Mouse (Mus musculus): ENCODE measurements around the gene Dda1. TPM values are rescaled to one million over a fixed set of nuclear protein-coding genes. Genes with fewer than 3 reads are reported as not detected.

Dda1 gene
- polyA plus RNA-seq, 1 experiment, result 206 TPM

DNA sequence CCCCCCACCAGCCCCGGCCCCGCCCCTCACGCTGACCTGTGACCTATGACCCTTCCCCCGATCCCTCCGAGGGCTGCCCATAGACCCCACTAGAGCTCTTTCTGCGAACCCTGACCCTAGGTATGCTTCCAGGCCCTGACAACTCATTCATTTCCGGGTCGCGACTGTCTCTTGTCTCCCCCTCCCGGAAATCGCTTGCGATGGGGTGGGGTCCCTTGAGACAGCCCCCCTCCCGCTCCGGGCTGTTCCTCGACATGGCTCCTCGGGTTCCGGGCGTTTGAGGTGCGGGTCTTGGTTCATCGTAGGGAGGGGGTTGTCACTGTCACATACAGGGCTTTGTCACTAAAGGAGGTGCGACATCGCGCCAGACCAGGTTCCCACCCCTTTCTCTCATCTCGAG lies 412 bp downstream of the Dda1 start:
- peak; percentile 88 for DNase-seq (ENCODE audit: low read depth)
- TF ChIP-seq POLR2A (IDR thresholded peaks at IDR 0.05; ENCODE audit: borderline replicate concordance, extremely low read depth, insufficient read depth, insufficient read length, poor library complexity, severe bottlenecking) (0 out of 2 replicates have a peak, but pooled peaks have one; percentile 13), CTCF (IDR thresholded peaks at IDR 0.05; ENCODE audit: borderline replicate concordance, extremely low read depth, insufficient read depth, insufficient read length) (no peak)

DNA sequence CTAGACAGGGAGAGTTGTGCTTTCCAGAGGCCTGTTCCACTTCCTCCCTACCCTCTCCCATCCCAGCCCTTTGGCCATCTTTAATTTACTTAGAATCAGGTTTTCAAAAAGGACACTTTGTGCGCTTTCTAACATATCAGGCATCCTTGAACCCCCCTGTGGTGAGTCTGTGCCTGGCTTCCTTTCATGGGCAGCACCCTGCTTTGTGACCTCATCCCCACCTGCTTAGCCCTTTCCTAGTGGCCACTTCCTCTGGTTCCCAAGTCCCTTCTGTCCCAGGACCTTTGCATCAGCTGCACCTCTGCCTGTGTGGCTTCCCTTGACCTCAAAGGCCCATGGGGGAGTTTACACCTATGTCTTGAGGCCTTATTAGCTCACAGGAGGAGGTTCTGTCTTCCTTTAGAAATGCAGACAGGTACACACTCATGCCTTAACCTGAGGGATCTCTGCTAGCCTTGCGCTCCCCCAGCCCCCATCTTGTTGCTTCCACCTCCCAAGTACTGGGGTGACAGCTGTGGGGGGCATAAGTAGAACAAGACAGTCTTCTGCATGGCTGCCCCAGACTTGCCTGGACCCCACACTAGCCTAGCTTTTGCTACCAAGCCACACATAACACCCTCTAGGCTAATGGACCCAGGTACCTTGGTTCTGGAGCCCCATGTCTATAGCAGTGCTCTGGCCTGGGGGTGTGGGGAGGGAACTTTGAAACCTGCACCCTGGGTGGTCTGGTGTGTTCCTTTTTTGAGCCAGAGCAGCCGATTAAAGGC lies 1.3 kb downstream of the Dda1 start:
- no peak for DNase-seq (ENCODE audit: low read depth)
- no peak for TF ChIP-seq POLR2A (IDR thresholded peaks at IDR 0.05; ENCODE audit: borderline replicate concordance, extremely low read depth, insufficient read depth, insufficient read length, poor library complexity, severe bottlenecking)
- TF ChIP-seq CTCF (IDR thresholded peaks at IDR 0.05; ENCODE audit: borderline replicate concordance, extremely low read depth, insufficient read depth, insufficient read length), result no peak

DNA sequence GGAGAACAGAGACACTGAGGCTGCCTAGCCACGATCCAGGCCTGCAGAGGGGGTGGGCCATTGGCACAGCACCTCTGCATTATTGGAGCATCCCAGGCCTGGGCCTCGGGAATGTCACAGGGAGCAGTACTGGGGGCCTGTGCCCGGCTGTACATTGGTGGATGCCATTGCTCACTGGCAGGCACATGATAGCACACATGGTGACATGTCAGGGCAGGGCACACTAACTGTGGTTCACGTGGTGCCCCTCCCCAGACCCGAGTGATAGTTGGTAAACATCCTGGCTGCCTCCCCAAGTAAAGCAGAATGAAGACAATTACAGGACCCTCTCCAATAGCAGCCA lies 1.9 kb downstream of the Dda1 start:
- TF ChIP-seq POLR2A (IDR thresholded peaks at IDR 0.05; ENCODE audit: borderline replicate concordance, extremely low read depth, insufficient read depth, insufficient read length, poor library complexity, severe bottlenecking) (no peak), CTCF (IDR thresholded peaks at IDR 0.05; ENCODE audit: borderline replicate concordance, extremely low read depth, insufficient read depth, insufficient read length) (no peak)
- DNase-seq (ENCODE audit: low read depth), result no peak

DNA sequence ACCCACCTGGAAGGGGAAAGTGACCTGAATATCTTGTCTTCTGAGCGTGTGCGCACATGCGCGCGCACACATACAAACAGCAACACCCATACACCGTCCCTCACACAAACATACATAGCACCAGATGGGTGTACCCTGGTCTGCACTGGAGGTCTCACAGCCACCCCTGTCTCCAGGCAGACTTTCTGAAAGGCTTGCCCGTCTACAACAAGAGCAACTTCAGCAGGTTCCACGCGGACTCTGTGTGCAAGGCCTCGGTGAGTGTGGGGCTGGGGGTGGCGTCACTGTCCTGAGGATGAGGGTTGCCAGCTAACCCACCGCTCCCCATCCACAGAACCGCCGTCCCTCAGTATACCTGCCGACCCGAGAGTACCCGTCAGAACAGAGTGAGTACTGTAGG lies 2.9 kb downstream of the Dda1 start:
- DNase-seq (ENCODE audit: low read depth), result no peak
- TF ChIP-seq CTCF (IDR thresholded peaks at IDR 0.05; ENCODE audit: borderline replicate concordance, extremely low read depth, insufficient read depth, insufficient read length), result no peak
- TF ChIP-seq POLR2A (IDR thresholded peaks at IDR 0.05; ENCODE audit: borderline replicate concordance, extremely low read depth, insufficient read depth, insufficient read length, poor library complexity, severe bottlenecking), result no peak

DNA sequence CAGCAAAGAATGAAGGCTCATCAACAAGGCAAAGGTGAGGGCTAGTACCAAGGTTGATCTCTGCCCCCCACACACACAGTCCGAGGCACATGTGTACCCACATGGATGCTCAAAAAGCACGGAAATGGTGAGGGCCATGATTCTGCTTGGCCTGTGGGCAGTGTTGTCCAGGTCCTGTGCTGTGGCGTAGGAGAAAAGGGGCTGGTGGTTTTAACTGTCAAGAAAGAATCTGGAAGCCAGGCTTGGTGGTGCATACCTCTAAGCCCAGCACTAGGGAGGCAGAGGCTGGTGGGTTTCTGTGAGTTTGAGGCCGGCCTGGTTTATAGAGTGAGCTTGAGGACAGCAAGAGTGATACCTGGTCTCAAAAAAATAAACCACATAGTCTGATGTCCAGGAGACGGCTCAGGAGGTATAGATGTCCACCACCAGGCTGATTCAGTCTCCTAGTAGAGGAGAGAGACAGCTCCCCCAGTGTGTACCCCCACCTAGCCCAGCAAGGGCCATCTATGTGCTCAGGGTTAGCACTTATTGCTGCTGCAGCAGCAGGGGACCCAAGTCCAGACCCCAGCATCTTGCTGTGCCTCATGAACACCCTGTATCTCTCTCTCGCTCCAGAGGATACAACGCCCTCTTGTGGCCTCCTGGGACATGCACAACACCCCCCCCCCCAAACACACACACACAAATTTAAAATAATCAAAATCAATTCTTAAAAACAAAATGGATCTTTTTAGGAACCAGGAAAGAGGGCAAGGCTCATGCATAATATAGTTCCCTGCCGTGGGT lies 3.8 kb downstream of the Dda1 start:
- no peak for DNase-seq (ENCODE audit: low read depth)
- TF ChIP-seq POLR2A (IDR thresholded peaks at IDR 0.05; ENCODE audit: borderline replicate concordance, extremely low read depth, insufficient read depth, insufficient read length, poor library complexity, severe bottlenecking) (no peak), CTCF (IDR thresholded peaks at IDR 0.05; ENCODE audit: borderline replicate concordance, extremely low read depth, insufficient read depth, insufficient read length) (peak; percentile 31; the same call in 1 of the 2 replicates)

DNA sequence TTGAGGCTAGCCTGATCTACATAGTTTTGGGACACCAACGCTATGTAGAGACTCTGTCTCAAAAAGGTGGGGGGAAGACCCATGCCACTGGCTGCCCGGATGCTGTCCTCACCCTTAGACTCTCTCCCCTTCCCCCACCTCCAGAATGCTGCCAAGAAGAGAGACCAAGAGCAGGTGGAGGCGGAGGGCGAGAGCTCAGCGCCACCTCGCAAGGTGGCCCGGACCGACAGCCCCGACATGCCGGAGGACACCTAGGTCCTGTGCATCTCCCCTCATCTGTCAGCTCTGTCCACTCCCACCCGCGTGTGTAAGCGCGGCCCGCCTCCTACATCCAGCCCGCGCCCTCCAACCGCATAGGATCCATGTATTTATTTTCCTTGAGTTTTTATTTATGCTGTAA lies 5.3 kb downstream of the Dda1 start:
- no peak for TF ChIP-seq POLR2A (IDR thresholded peaks at IDR 0.05; ENCODE audit: borderline replicate concordance, extremely low read depth, insufficient read depth, insufficient read length, poor library complexity, severe bottlenecking)
- TF ChIP-seq CTCF (IDR thresholded peaks at IDR 0.05; ENCODE audit: borderline replicate concordance, extremely low read depth, insufficient read depth, insufficient read length), result no peak
- no peak for DNase-seq (ENCODE audit: low read depth)

DNA sequence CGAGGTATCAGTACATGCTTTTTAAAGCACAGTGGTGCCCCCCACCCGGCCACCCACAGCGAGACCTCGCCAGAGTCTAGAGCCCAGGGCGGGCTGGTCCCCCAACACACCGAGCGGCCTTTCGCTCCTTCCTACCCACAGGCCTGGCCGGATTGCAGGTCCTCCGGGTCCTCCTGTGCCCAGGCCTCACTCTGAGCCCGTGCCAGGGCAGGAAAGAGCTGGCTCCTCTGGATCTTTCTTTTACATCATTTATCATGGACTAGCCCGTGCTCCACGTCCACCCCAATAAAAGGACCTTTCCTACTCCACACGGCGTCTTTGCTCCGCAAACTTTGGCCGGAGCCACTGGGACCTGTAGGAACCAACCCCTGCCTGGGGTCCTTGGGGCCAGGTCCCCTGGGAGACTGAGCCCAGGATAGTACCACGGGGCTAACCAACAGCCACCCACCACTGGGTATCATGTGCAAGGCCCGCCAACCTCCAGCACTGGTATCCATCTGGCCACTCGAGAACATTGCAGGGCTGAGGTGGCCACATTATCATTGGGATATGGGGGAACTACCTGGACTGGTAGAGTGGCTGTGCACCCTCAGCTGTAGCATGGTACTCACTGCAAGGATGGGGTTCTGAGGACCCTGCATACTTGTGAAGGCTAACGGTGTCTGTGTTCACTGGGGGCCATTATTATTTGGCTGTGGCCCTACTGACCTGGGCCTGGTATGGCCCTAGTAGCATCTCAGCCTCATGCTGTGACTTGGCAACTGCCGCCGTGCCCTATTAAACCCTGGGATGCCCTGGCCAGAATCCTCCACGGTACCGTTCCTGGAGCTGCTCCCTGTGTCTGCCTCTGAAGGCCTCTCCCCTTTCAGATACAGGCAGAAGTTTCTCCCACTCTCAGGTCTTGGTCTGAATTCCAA lies 6.0 kb downstream of the Dda1 start:
- no peak for DNase-seq (ENCODE audit: low read depth)
- TF ChIP-seq CTCF (IDR thresholded peaks at IDR 0.05; ENCODE audit: borderline replicate concordance, extremely low read depth, insufficient read depth, insufficient read length) (no peak), POLR2A (IDR thresholded peaks at IDR 0.05; ENCODE audit: borderline replicate concordance, extremely low read depth, insufficient read depth, insufficient read length, poor library complexity, severe bottlenecking) (no peak)

DNA sequence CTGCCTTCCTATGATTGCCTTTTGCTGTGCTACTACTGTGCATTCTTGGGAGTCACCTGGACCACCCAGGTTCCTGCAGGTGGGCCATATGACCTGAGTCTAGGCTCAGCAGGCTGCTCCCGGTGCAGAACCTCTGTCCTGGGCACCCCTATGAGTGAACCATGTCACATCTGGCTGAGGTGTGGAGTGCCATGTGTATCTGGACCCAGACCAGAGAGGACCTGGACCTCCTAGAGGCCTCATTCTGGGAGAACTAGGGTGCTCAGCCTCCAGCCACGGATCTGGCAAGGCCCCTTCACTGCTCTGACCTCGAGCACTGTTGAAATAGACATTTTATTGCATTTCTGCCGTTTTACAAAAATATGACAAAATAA lies 6.7 kb downstream of the Dda1 start:
- no peak for DNase-seq (ENCODE audit: low read depth)
- TF ChIP-seq CTCF (IDR thresholded peaks at IDR 0.05; ENCODE audit: borderline replicate concordance, extremely low read depth, insufficient read depth, insufficient read length), result no peak
- no peak for TF ChIP-seq POLR2A (IDR thresholded peaks at IDR 0.05; ENCODE audit: borderline replicate concordance, extremely low read depth, insufficient read depth, insufficient read length, poor library complexity, severe bottlenecking)

DNA sequence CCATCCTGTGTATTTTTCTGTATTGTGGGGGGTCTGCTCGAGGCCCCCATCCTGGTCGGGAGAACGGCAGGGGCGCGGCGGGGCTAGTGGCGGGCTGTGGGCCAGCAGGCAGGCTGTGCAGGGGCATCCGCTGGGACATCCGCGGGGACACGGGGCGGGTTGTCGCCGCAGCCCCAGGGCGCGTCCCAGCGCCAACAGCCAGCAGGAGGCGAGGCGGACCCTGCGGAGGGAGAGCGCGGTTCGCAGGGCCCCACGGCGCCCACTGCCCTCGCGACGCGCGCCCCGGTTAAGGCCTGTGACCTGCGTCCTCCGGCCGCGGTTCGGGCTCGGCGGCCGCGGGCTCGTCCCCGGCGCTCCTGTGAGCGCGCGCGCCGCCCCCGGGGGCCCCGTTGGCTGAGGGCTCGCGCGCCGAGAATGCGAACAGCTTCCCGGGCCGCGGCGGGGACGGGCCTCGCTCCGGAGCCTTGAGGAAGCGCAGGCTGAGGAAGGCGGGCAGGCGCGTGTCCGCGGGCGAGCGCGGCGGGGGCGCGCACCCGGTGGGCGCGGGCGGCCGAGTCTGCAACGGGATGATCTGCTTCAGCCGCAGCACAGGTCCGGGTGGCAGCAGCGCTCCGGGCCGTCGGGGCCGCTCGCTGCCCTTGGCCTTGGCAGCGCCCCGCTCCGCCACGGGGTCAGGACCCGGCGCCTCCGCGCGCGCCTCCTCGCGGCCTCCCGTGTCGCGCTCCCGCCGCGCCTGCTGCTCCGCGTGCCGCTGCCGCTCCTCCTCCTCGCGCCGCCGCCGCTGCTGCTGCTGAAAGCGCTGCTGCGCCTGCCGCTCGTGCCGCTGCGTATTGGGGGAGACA lies 7.3 kb downstream of the Dda1 start:
- DNase-seq (ENCODE audit: low read depth), result peak; percentile 89
- TF ChIP-seq POLR2A (IDR thresholded peaks at IDR 0.05; ENCODE audit: borderline replicate concordance, extremely low read depth, insufficient read depth, insufficient read length, poor library complexity, severe bottlenecking), result no peak
- peak; percentile 21; the same call in 1 of the 2 replicates for TF ChIP-seq CTCF (IDR thresholded peaks at IDR 0.05; ENCODE audit: borderline replicate concordance, extremely low read depth, insufficient read depth, insufficient read length)

DNA sequence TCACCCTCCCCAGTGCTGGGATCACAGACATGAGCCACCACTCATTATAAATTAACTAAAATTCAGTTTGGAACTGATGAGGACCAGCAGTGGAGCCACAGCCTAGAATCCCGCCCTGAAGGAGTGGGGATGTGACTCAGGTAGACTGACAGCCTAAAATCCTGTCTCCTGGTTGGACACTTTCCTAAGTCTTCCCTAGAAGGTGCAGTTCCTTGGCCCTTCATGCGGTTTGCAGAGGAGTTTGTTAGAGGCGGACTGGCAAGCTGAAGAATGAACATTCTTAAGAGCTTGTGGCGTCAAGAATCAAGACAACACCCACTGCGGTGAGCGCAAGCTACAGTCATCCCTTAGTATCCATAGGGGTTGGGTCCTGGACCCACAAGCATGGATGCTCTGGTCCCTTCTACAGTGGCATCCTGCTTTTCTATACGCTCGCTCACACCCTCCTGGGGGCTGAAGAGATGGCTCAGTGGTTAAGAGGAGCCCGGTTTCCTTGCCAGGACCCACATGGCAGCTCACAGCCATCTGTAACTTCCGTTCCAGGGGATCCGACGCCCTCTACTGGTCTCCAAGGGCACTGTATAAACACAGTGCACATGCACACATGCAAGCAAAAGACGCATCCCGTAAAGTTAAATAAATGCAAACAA lies 8.3 kb downstream of the Dda1 start:
- peak; percentile 67 for DNase-seq (ENCODE audit: low read depth)
- TF ChIP-seq CTCF (IDR thresholded peaks at IDR 0.05; ENCODE audit: borderline replicate concordance, extremely low read depth, insufficient read depth, insufficient read length), result peak; percentile 58
- TF ChIP-seq POLR2A (IDR thresholded peaks at IDR 0.05; ENCODE audit: borderline replicate concordance, extremely low read depth, insufficient read depth, insufficient read length, poor library complexity, severe bottlenecking), result no peak

Measured in brain, embryonic 14.5 days (tissue).